Mouse (Mus musculus) MEL (cell line): ENCODE measurements around the gene Vps52. TPM values are rescaled to one million over a fixed set of nuclear protein-coding genes. Genes with fewer than 3 reads are reported as not detected.
"Not testable (repeated sequence)": the region's sequence is repeated elsewhere in the genome, so short reads cannot be mapped to it uniquely, and the experiment has no call there.

Experiments
- DNase-seq: peaks from one replicate; pipeline ENCODE4 v3.0.0; 2011; ENCODE audit warnings: low read depth, low spot score
- H3K27ac ChIP-seq: 2 replicates; pipeline ENCODE4 v1.5.1; 2012; ENCODE audit warnings: low read depth, mild to moderate bottlenecking, control low read depth, low read length, moderate library complexity; ENCODE audit not compliant: control insufficient read depth
- H3K27me3 ChIP-seq, 2 experiments: fragments of 150-350 bp in 1 of 2; sonication (generic) in 1 of 2; 2 replicates each; pipeline ENCODE4 v1.6.1; 2012; ENCODE audit warnings: low read length in 2 of 2, mild to moderate bottlenecking in 2 of 2, improper control_type of control experiment in 1 of 2, moderate library complexity in 1 of 2; ENCODE audit not compliant: insufficient read depth in 2 of 2, control insufficient read depth in 1 of 2
- H3K36me3 ChIP-seq, 2 experiments: 2 replicates each; pipeline ENCODE4 v1.6.1; 2012 to 2014; ENCODE audit warnings: low read length in 2 of 2, improper control_type of control experiment in 1 of 2, inconsistent platforms in 1 of 2, mild to moderate bottlenecking in 1 of 2; ENCODE audit not compliant: insufficient read depth in 2 of 2, control insufficient read depth in 1 of 2
- H3K4me1 ChIP-seq, 2 experiments: fragments of 150-350 bp in 1 of 2; sonication (generic) in 1 of 2; 2 replicates each; pipeline ENCODE4 v1.6.1; 2012; ENCODE audit warnings: low read length in 2 of 2, improper control_type of control experiment in 1 of 2, mild to moderate bottlenecking in 1 of 2; ENCODE audit not compliant: insufficient read depth in 2 of 2, control insufficient read depth in 1 of 2
- H3K4me3 ChIP-seq, 2 experiments: fragments of 150-350 bp in 1 of 2; sonication (generic) in 1 of 2; 2 replicates each; pipeline ENCODE4 v1.5.1; 2012; ENCODE audit warnings: low read depth in 2 of 2, low read length in 2 of 2, mild to moderate bottlenecking in 2 of 2, moderate library complexity in 2 of 2, control low read depth in 1 of 2, improper control_type of control experiment in 1 of 2; ENCODE audit not compliant: control insufficient read depth in 1 of 2, insufficient read depth in 1 of 2
- H3K79me2 ChIP-seq: 2 replicates; pipeline ENCODE4 v1.6.1; 2012; ENCODE audit warnings: mild to moderate bottlenecking, low read length, moderate library complexity; ENCODE audit not compliant: control insufficient read depth, poor library complexity, insufficient read depth
- H3K9ac ChIP-seq: 2 replicates; pipeline ENCODE4 v1.6.1; 2012; ENCODE audit warnings: low read depth, mild to moderate bottlenecking, control low read depth, low read length, moderate library complexity; ENCODE audit not compliant: control insufficient read depth, poor library complexity, severe bottlenecking
- H3K9me3 ChIP-seq: fragments of 150-350 bp; sonication (generic); replicated peaks from 2 replicates; pipeline ENCODE4 v1.6.1; 2012; ENCODE audit warnings: mild to moderate bottlenecking, low read length, improper control_type of control experiment, moderate library complexity; ENCODE audit not compliant: insufficient read depth
- BHLHE40 ChIP-seq: IDR thresholded peaks from 2 replicates; pipeline ENCODE4 v1.6.1; 2012; ENCODE audit warnings: low read depth, mild to moderate bottlenecking, inconsistent platforms, low read length, improper control_type of control experiment, borderline replicate concordance
- CHD1 ChIP-seq: IDR thresholded peaks from 2 replicates; pipeline ENCODE4 v1.6.1; 2012; ENCODE audit warnings: low read depth, mild to moderate bottlenecking, inconsistent platforms, low read length, improper control_type of control experiment
- CTCF ChIP-seq, 3 experiments: IDR thresholded peaks in 2 of 3; conservative IDR thresholded peaks in 1 of 3; 2 replicates each; pipeline ENCODE4 v1.5.1; 2011 to 2012; ENCODE audit warnings: low read length in 3 of 3, low read depth in 2 of 3, mild to moderate bottlenecking in 2 of 3, improper control_type of control experiment in 1 of 3, inconsistent platforms in 1 of 3, mixed read lengths in 1 of 3, moderate library complexity in 1 of 3; ENCODE audit not compliant: control insufficient read depth in 1 of 3, insufficient read depth in 1 of 3, poor library complexity in 1 of 3, severe bottlenecking in 1 of 3
- E2F4 ChIP-seq: IDR thresholded peaks from 2 replicates; pipeline ENCODE4 v1.6.1; 2011; ENCODE audit warnings: low read depth, low read length, improper control_type of control experiment, borderline replicate concordance
- ELF1 ChIP-seq: IDR thresholded peaks from 2 replicates; pipeline ENCODE4 v1.6.1; 2014; ENCODE audit warnings: low read depth, mild to moderate bottlenecking, inconsistent platforms, low read length, improper control_type of control experiment, moderate library complexity
- EP300 ChIP-seq, 2 experiments: IDR thresholded peaks; 2 replicates each; pipeline ENCODE4 v1.6.1; 2011; ENCODE audit warnings: improper control_type of control experiment in 2 of 2, low read length in 2 of 2, low read depth in 1 of 2, mild to moderate bottlenecking in 1 of 2
- ETS1 ChIP-seq: IDR thresholded peaks from 2 replicates; pipeline ENCODE4 v1.6.1; 2012; ENCODE audit warnings: low read depth, mild to moderate bottlenecking, inconsistent platforms, low read length, improper control_type of control experiment, moderate library complexity
- MAZ ChIP-seq: IDR thresholded peaks from 2 replicates; pipeline ENCODE4 v1.6.1; 2012; ENCODE audit warnings: low read depth, mild to moderate bottlenecking, inconsistent platforms, low read length, improper control_type of control experiment
- MEF2A ChIP-seq: IDR thresholded peaks from 2 replicates; pipeline ENCODE4 v1.6.1; 2014; ENCODE audit warnings: low read depth, mild to moderate bottlenecking, inconsistent platforms, low read length, improper control_type of control experiment; ENCODE audit not compliant: poor library complexity, insufficient replicate concordance, severe bottlenecking; ENCODE audit errors: extremely low read depth
- MYB ChIP-seq: IDR thresholded peaks from 2 replicates; pipeline ENCODE4 v1.6.1; 2011; ENCODE audit warnings: mild to moderate bottlenecking, low read depth, low read length, improper control_type of control experiment
- POLR2AphosphoS2 ChIP-seq: IDR thresholded peaks from 2 replicates; pipeline ENCODE4 v1.6.1; 2011; ENCODE audit warnings: low read length, improper control_type of control experiment
- SIN3A ChIP-seq: IDR thresholded peaks from 2 replicates; pipeline ENCODE4 v1.6.1; 2012; ENCODE audit warnings: low read length, improper control_type of control experiment, inconsistent platforms
- TAL1 ChIP-seq: IDR thresholded peaks from 2 replicates; pipeline ENCODE4 v1.6.1; 2012; ENCODE audit warnings: mild to moderate bottlenecking, inconsistent platforms, low read length, moderate library complexity, mixed read lengths
- TBP ChIP-seq: IDR thresholded peaks from 2 replicates; pipeline ENCODE4 v1.8.0; 2011; ENCODE audit warnings: low read depth, low read length, improper control_type of control experiment
- UBTF ChIP-seq: IDR thresholded peaks from 2 replicates; pipeline ENCODE4 v1.6.1; 2012; ENCODE audit warnings: low read depth, mild to moderate bottlenecking, inconsistent platforms, low read length, improper control_type of control experiment, moderate library complexity, borderline replicate concordance; ENCODE audit not compliant: insufficient read depth
- USF1 ChIP-seq: IDR thresholded peaks from 2 replicates; pipeline ENCODE4 v1.6.1; 2014; ENCODE audit warnings: low read depth, mild to moderate bottlenecking, inconsistent platforms, low read length, improper control_type of control experiment, moderate library complexity
- ZC3H11A ChIP-seq: IDR thresholded peaks from 2 replicates; pipeline ENCODE4 v1.6.1; 2012; ENCODE audit warnings: low read depth, mild to moderate bottlenecking, inconsistent platforms, low read length, improper control_type of control experiment
- ZKSCAN1 ChIP-seq: IDR thresholded peaks from 2 replicates; pipeline ENCODE4 v1.6.1; 2012; ENCODE audit warnings: low read depth, mild to moderate bottlenecking, inconsistent platforms, low read length, improper control_type of control experiment, moderate library complexity
- ZMIZ1 ChIP-seq: IDR thresholded peaks from 2 replicates; pipeline ENCODE4 v1.6.1; 2012; ENCODE audit warnings: low read depth, mild to moderate bottlenecking, inconsistent platforms, low read length, improper control_type of control experiment, moderate library complexity
- polyA plus RNA-seq, 2 experiments: library from polyadenylated mRNA; stranded (reverse) in 1 of 2; unstranded in 1 of 2; fragments of >175 nt in 1 of 2; fragments of >200 nt in 1 of 2; gene quantifications; 2 replicates each; pipeline versions ENCODE4 v1.2.1 to v1.2.4; 2012; ENCODE audit warnings: low replicate concordance in 2 of 2, low read depth in 1 of 2; ENCODE audit not compliant: insufficient read length in 2 of 2, insufficient read depth in 1 of 2, missing spikeins in 1 of 2
- total RNA-seq: library from RNA; depleted of rRNA; stranded (reverse); fragments of 300-350 nt; gene quantifications from 2 replicates; pipeline ENCODE4 v1.2.3, GENCODE M21; 2012

Vps52 gene
- total and polyA plus RNA-seq, 3 experiments: 23.6 to 40.7 TPM; not detected in 1

DNA sequence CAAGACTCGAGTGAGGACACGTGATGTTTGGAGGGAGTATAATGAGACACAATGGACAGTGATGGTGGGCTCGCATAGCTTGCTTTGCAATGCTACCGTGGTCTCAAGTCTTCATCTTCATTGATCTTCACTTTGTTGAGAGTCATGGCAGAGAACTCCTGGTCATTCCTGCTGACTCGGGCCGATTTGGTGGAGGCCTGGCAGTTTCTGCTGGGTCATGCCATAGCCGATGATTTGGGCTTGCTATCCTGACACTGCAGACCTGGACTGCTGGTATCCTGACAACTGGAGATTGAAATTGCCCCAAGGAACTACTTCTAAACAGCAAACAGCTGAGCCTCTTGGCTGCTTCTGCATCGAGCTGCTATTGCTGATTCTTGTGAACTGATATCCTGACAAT, 39.3 kb downstream of the Vps52 start:
- Histone ChIP-seq H3K27ac (no peak overlapping the region), H3K79me2 (peaks cover 2% of the 10 kb centered on the region), H3K27me3 (no peaks in the 10 kb centered on the region), H3K9me3 (no peaks in the 10 kb centered on the region), H3K4me1 (no peaks in the 10 kb centered on the region), H3K36me3 (no peaks in the 10 kb centered on the region), H3K9ac (no peak overlapping the region), H3K4me3 (no peak overlapping the region)
- TF ChIP-seq CTCF (IDR thresholded peaks at IDR 0.05 in 2 of 3, conservative IDR thresholded peaks at IDR 0.05 in 1 of 3; ENCODE audit: control insufficient read depth in 1 of 3, insufficient read depth in 1 of 3, low read depth in 2 of 3, low read length in 3 of 3, poor library complexity in 1 of 3, severe bottlenecking in 1 of 3) (no peak), E2F4 (no peak), TBP (no peak), MAZ (no peak)
- no peak for DNase-seq

DNA sequence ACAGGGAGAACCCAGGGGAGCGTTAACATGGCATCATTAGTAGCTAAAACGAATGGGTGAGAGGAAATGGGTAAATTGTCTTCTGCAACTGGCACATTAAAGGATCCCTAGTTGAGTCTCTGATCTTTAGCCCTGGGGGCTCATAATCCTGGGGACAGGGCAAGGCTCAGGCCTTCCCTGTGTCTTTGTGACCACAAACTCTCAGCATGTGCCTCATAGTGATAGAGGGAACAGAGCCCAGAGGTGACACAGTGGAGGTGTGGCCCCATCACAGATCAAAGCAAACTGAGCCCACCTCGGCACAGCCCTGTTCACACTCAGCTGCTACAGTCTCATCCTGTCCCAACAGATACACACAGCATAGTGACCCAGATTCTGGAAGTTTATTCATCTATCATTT, 40.0 kb downstream of the Vps52 start:
- Histone ChIP-seq H3K4me1 (no peaks in the 10 kb centered on the region), H3K36me3 (no peaks in the 10 kb centered on the region), H3K9ac (no peak overlapping the region), H3K4me3 (no peak overlapping the region), H3K27me3 (no peaks in the 10 kb centered on the region), H3K27ac (no peak overlapping the region), H3K9me3 (no peaks in the 10 kb centered on the region), H3K79me2 (peaks cover 2% of the 10 kb centered on the region)
- TF ChIP-seq SIN3A (no peak), BHLHE40 (no peak), ELF1 (no peak), UBTF (no peak), USF1 (no peak), MYB (no peak), ZMIZ1 (no peak), ETS1 (no peak), TAL1 (no peak), CHD1 (no peak), MEF2A (no peak), ZKSCAN1 (no peak), ZC3H11A (no peak), EP300 (IDR thresholded peaks at IDR 0.05; ENCODE audit: low read depth in 1 of 2, low read length in 2 of 2) (no peak), POLR2AphosphoS2 (no peak)
- DNase-seq: no peak

DNA sequence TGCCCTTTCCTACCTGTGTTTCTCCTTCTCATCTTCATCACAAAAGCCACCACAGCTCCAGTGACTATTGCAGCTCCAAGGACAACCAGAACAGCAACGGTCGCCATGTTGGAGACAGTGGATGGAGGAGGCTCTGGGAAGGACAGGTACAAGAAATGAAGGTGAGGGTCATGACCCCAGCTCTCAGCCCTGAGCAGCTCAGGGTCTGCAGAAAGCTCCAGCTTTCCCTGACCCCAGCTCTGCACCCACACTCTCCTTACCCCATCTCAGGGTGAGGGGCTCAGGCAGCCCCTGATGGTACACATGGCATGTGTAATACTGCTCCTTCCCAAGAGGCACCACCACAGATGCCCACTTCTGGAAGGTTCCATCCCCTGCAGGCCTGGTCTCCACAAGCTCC, 41.4 kb downstream of the Vps52 start:
- not testable (repeated sequence) for H3K9ac ChIP-seq, DNase-seq, H3K27me3 ChIP-seq, H3K36me3 ChIP-seq, H3K27ac ChIP-seq, H3K79me2 ChIP-seq, H3K4me1 ChIP-seq, H3K9me3 ChIP-seq, H3K4me3 ChIP-seq

DNA sequence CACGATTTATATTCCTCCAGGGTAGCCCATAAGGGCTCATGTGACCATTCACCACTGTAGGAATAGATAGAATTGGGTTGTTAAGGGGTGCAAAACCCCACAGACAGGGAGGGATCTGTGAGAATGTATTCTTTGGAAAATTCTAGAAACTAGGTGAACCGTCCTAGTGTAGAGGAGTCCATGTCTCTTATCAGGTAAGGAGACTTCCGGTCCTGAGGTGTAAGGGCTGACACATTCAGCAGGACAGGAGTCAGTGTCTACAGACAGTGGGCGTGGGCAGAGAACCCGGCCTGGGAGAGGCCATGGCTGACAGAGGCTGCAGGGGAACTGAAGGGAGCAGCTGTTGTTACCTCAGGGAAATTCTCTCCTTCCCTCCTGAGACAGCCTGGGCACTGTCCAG, 43.1 kb downstream of the Vps52 start:
- not testable (repeated sequence) for H3K9me3 ChIP-seq, H3K4me1 ChIP-seq, H3K9ac ChIP-seq, H3K79me2 ChIP-seq, H3K36me3 ChIP-seq, H3K27ac ChIP-seq, H3K27me3 ChIP-seq, DNase-seq, H3K4me3 ChIP-seq
